Mouse (Mus musculus) megakaryocyte, embryonic 14.5 days (primary cell): Measurements from ENCODE around the gene Fam107b. TPM values are rescaled to one million over a fixed set of nuclear protein-coding genes. Genes with fewer than 3 reads are reported as not detected.

Experiments
- H3K27me3 ChIP-seq: replicated peaks from 2 replicates; pipeline ENCODE3; 2012; ENCODE audit warnings: inconsistent platforms
- H3K36me3 ChIP-seq: replicated peaks from 2 replicates; pipeline ENCODE3; 2012; ENCODE audit warnings: low read length, inconsistent platforms, mixed read lengths
- H3K4me1 ChIP-seq: 2 replicates; pipeline ENCODE4 v1.6.1; 2012; ENCODE audit warnings: inconsistent platforms
- H3K4me3 ChIP-seq: replicated peaks from 2 replicates; pipeline ENCODE3; 2012; ENCODE audit warnings: moderate library complexity, mild to moderate bottlenecking, inconsistent platforms
- H3K9me3 ChIP-seq: 2 replicates; pipeline ENCODE4 v1.6.1; 2012; ENCODE audit warnings: inconsistent platforms
- FLI1 ChIP-seq: IDR thresholded peaks from 2 replicates; pipeline ENCODE4 v1.6.1; 2012; ENCODE audit warnings: low read length, inconsistent platforms, mixed read lengths
- GATA1 ChIP-seq: IDR thresholded peaks from 3 replicates; pipeline ENCODE4 v1.6.1; 2012; ENCODE audit warnings: mixed read lengths, low read length, inconsistent platforms, borderline replicate concordance
- polyA plus RNA-seq: library from polyadenylated mRNA; stranded (reverse); fragments of >175 nt; gene quantifications from 2 replicates; pipeline ENCODE4 v1.2.3, GENCODE M21; 2012; ENCODE audit warnings: low replicate concordance; ENCODE audit not compliant: insufficient read depth

Fam107b gene
- polyA plus RNA-seq, 1 experiment, result 43.9 TPM

DNA sequence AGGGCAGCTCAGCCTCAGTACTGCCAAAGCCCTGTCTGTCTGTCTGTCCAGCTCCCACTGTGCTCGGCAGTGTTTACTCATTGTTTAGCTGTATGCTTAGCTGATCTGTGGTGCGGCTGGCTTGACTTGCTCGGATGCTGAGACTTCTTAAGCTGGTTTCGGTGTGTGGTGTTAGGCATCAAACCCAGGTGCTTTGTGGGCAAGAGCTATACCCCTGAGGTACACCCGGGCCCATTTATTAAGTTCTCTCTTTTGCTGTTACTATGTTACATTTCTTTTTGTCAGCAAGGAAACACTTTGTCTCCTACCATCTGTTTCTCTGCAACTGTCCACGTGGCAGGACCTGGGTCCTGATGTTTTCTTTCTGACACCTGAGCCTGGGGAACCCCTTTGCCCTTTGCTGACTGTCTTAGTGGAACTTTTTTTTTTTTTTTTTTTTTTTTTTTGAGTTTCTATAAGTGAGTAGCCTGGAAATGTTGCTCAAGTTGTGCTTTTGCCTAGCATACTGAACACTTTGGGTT, 179.3 kb downstream of the Fam107b start:
- Histone ChIP-seq H3K9me3 (no peaks in the 10 kb centered on the region), H3K4me3 (peak overlapping the region; percentile 38), H3K27me3 (no peaks in the 10 kb centered on the region), H3K4me1 (peaks cover 72% of the 10 kb centered on the region), H3K36me3 (peaks cover 12% of the 10 kb centered on the region)
- no peak for TF ChIP-seq FLI1
- TF ChIP-seq GATA1, result no peak

DNA sequence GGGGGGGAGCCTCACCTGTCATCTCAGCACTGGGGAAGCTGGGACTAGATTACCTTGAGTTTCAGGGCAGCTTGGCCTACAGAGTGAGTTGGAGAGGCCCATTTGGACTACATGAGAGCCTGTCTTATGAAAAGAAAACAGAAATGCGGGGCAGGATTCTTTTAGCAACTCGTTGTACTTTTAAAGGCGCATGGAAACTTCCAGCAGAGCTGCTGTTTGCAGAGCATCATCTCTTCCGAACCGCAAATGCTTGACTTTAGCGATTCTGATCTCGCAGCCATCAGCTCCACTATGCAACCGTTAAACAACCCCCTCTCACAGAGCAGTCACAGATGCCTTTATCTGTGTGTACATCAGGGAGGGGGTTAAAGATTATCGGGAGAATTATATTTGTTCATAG, 179.8 kb downstream of the Fam107b start:
- Histone ChIP-seq H3K4me1 (peaks cover 68% of the 10 kb centered on the region), H3K27me3 (no peaks in the 10 kb centered on the region), H3K9me3 (no peaks in the 10 kb centered on the region), H3K36me3 (peaks cover 13% of the 10 kb centered on the region), H3K4me3 (no peak overlapping the region)
- no peak for TF ChIP-seq GATA1
- no peak for TF ChIP-seq FLI1

DNA sequence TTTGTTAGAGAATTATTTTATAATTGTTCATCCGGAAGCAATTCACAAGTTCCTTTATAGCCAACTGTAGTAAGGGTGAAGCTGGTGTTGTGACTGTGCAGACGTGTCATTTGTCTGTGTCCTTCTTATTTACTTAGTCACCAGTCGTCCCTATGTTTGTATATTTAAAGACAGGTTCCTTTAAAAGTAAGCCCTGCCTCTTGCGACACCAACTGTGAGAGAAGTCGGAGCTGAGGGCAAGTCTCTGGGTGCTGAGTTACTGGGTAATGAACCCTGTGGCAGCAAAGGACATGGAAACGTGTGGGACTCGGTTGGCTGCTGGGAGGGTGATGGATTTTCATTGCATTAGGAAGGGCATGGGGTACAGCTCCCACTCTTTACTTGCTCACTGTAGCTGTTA, 182.1 kb downstream of the Fam107b start:
- peaks cover 11% of the 10 kb centered on the region for H3K36me3 ChIP-seq
- no peak overlapping the region for H3K4me3 ChIP-seq
- H3K9me3 ChIP-seq, result no peaks in the 10 kb centered on the region
- H3K4me1 ChIP-seq, result peaks cover 70% of the 10 kb centered on the region
- no peaks in the 10 kb centered on the region for H3K27me3 ChIP-seq
- no peak for TF ChIP-seq GATA1
- TF ChIP-seq FLI1, result no peak

DNA sequence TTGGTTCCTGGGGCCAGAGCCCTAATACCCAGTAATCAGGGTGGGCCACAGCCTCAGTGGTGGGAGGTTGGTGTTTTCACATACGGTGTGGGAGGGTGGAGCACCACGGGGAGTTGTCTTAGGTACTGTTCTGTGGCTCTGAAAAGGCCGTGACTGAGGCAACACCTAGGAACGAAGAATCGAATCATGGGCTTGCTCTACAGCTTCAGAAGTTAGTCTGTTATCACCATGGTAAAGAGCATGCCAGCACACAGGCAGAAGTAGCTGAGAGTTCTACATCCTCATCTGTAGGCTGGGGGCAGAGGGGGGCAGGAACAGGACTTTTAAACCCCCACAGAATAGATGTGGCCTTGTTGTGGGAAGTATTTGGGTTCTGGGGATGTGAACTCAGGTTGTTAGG, 182.6 kb downstream of the Fam107b start:
- Histone ChIP-seq H3K4me3 (no peak overlapping the region), H3K9me3 (no peaks in the 10 kb centered on the region), H3K4me1 (peaks cover 70% of the 10 kb centered on the region), H3K27me3 (no peaks in the 10 kb centered on the region), H3K36me3 (peaks cover 11% of the 10 kb centered on the region)
- TF ChIP-seq GATA1, result no peak
- no peak for TF ChIP-seq FLI1

DNA sequence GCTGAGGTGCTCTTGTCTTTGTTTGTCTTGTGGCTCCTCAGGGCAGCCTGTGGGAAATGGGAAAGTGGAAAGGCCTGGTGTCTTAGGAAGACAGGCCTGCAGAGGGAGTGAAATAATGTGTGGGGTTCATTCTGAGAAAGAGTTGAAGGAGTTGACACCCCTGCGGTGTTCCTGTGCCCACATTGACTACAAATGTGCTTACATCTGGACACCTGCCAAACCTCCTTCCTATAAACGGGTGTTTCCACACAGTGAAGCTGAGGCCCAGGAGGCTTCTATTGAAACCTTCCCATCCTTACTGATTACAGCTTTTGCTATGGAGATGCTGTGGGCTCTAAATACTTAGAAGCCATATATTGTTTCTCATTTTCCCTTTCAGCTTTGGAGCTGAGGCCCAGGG, 183.5 kb downstream of the Fam107b start:
- peaks cover 68% of the 10 kb centered on the region for H3K4me1 ChIP-seq
- H3K36me3 ChIP-seq, result peaks cover 14% of the 10 kb centered on the region
- no peaks in the 10 kb centered on the region for H3K27me3 ChIP-seq
- no peak overlapping the region for H3K4me3 ChIP-seq
- H3K9me3 ChIP-seq, result no peaks in the 10 kb centered on the region
- TF ChIP-seq FLI1, result no peak
- no peak for TF ChIP-seq GATA1

DNA sequence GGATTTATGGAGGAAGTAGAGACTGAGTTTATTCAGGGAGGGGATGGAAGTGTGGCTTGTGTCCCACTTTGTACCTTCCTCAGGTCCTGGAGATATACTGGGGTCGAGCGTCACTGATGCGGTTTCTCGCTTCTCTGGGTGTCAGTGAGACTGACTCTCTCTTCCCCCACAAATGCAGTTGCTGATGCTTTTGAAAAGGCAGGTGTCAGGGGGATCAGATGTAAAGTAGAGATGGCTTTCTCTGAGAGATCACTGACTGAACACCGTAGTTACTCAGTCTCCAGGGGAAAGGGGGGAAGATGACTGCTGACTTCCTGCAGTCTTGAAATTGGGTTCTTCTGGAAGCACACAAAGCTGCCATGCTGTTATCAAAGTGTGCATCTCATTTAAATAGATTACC, 185.6 kb downstream of the Fam107b start:
- H3K4me3 ChIP-seq, result no peak overlapping the region
- peaks cover 67% of the 10 kb centered on the region for H3K4me1 ChIP-seq
- no peaks in the 10 kb centered on the region for H3K27me3 ChIP-seq
- TF ChIP-seq GATA1, result no peak
- TF ChIP-seq FLI1, result no peak
- H3K36me3 ChIP-seq, result peaks cover 10% of the 10 kb centered on the region
- no peaks in the 10 kb centered on the region for H3K9me3 ChIP-seq

DNA sequence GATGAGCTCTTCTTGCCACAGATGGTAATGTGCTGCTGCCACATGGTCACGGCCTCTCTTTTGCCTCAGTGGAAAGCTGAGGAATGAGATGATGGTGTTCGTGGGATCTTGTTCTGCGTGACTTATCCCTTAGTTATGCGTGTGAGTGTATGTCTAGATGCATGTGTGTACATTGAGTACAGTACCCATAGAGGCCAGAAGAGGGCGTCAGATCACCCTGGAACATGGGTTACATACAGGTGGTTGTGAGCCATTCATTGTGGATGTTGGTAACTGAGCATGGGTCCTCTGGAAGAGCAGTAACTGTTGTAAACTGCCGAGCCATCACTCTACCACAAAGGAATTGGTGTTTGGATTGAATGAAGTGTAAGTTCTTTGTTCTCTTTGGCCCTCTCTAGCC, 188.1 kb downstream of the Fam107b start:
- Histone ChIP-seq H3K27me3 (no peaks in the 10 kb centered on the region), H3K9me3 (no peaks in the 10 kb centered on the region), H3K4me3 (no peak overlapping the region), H3K36me3 (peaks cover 10% of the 10 kb centered on the region), H3K4me1 (peaks cover 65% of the 10 kb centered on the region)
- no peak for TF ChIP-seq FLI1
- TF ChIP-seq GATA1, result no peak

DNA sequence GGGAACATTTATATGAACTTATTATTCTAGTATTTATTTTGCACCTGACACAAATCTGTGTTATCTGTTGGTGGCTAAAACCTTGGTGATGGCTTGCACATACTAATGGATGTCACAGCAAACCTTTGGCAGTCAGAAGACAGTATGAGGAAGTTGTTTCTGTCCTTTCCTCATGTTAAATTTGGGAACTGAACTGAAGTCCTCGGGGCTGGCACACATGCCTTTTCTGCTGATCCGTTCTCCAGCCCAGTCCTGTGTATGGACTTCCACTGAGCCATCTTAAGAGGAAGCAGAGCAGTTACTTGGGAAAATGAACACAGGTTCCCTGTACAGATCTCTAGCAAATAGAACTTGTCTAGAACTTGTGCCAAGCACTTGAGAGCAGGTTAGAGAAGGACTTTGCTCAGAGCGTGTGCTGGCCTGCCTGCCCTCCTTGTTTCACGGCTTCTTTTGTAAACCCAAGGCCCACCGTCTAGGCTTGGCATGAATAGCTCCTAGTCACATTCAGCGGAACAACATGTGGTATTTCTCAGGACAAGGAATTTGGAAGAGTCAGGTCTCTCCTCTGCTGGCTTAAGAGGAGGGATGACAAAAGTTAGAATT, 190.0 kb downstream of the Fam107b start:
- Histone ChIP-seq H3K4me3 (no peak overlapping the region), H3K27me3 (no peaks in the 10 kb centered on the region), H3K4me1 (peaks cover 68% of the 10 kb centered on the region), H3K9me3 (no peaks in the 10 kb centered on the region), H3K36me3 (peaks cover 10% of the 10 kb centered on the region)
- TF ChIP-seq FLI1 (no peak), GATA1 (no peak)

DNA sequence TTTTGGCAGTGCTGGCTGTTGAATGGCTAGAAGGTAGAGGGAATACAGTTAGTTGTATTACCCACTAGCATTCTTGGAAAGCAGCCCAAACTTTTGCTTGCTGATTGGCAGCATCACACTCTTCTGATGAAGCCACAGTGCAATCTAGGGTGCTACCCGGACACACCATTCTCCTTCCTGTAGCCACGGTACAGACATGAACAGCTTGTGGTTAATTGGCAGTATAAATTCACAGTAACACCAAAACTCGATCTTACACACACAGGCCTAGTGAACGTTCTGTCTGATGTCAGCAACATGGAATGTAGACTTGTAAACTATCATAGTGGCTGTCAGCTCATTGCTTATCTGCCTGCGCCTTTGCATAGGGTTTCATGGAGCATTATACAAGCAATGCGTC, 193.8 kb downstream of the Fam107b start:
- Histone ChIP-seq H3K4me3 (no peak overlapping the region), H3K4me1 (peaks cover 54% of the 10 kb centered on the region), H3K9me3 (no peaks in the 10 kb centered on the region), H3K27me3 (no peaks in the 10 kb centered on the region), H3K36me3 (peaks cover 3% of the 10 kb centered on the region)
- TF ChIP-seq FLI1 (no peak), GATA1 (no peak)

DNA sequence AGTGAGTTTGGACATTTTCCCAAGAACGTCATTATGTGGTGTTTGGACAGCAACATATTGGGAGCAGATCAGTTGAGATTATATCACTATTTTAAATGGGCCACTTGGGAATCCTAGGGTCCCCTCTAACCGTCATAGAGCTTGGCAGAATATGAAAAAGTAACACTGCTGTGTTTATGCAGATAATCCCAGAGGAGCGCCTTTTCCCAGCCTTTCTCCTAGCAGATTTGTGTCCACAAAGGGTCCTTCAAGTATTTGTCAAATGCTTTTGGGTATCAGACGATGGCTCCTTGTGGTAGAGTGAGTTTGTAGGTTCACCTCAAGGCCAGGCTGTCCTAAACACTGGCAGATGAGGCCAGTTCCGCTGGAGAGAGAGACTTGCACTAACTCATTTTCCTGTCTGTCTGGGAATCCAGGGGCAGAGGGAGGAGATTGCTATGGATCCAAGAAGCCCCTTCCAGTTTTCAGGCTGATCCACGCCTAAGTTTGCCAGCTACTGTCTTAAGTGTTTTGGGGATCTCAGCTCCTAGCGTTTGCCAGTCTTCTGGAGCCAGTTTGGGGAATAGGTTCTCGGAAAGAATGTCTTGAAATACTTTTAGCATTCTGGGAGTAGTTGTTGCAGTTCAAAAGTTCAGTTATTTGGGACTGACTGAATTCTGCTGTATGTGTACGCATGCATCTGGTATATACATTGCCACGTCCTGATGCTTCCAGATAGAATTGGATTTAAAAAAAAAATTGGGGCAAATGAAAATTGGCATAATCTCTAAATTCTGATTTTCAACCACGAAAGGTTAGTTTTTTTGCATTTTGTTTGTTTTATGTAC, 195.9 kb downstream of the Fam107b start:
- Histone ChIP-seq H3K36me3 (peaks cover 3% of the 10 kb centered on the region), H3K4me1 (peaks cover 56% of the 10 kb centered on the region), H3K27me3 (no peaks in the 10 kb centered on the region), H3K9me3 (no peaks in the 10 kb centered on the region), H3K4me3 (no peak overlapping the region)
- no peak for TF ChIP-seq FLI1
- TF ChIP-seq GATA1, result no peak
